Mouse (Mus musculus): ENCODE measurements around the gene Gjb2.

The Gjb2 gene

GRCm38 (mm10) chr14:57104106-57105023 is at the start of gene Gjb2:
Gjb2 (minus strand) TSS chr14:57104702.
- DNase-seq: peak in 1 of 2 experiments; percentile 14

- DNase-seq: no peak
These were observed 41.2 kb upstream of the Gjb2 start for GRCm38 (mm10) chr14:57145741-57146140.

GRCm38 (mm10) chr14:57135265-57135664 is 30.8 kb upstream of the Gjb2 start:
- no peak for DNase-seq

- no peak for DNase-seq
These were observed 28.7 kb upstream of the Gjb2 start, which contains the start of gene Gjb6 for GRCm38 (mm10) chr14:57133161-57133661. Gjb6 (minus strand) TSS chr14:57133611.

- DNase-seq: no peak
These were observed 22.9 kb upstream of the Gjb2 start for GRCm38 (mm10) chr14:57127383-57127782.

- DNase-seq: no peak
These were observed 17.8 kb upstream of the Gjb2 start for GRCm38 (mm10) chr14:57122295-57122694.

- DNase-seq: no peak
These were observed 11.5 kb upstream of the Gjb2 start, which contains the start of gene Gm4491 for GRCm38 (mm10) chr14:57115823-57116544. Gm4491 (minus strand) TSS chr14:57115883.

- DNase-seq: no peak
These were observed 4.7 kb upstream of the Gjb2 start for GRCm38 (mm10) chr14:57109194-57109593.

GRCm38 (mm10) chr14:57107916-57108315 is 3.4 kb upstream of the Gjb2 start:
- no peak for DNase-seq

- no peak for DNase-seq
These were observed 2.6 kb upstream of the Gjb2 start for GRCm38 (mm10) chr14:57107091-57107490.

GRCm38 (mm10) chr14:57105721-57106120 is 1.2 kb upstream of the Gjb2 start:
- no peak for DNase-seq

- DNase-seq: no peak
These were observed 609 bp upstream of the Gjb2 start for GRCm38 (mm10) chr14:57105111-57105510.

GRCm38 (mm10) chr14:57103711-57104105 is 794 bp downstream of the Gjb2 start:
- no peak for DNase-seq

GRCm38 (mm10) chr14:57103121-57103520 is 1.4 kb downstream of the Gjb2 start:
- no peak for DNase-seq

- DNase-seq: no peak
These were observed 2.9 kb downstream of the Gjb2 start for GRCm38 (mm10) chr14:57101623-57102022.

- no peak for DNase-seq
These were observed 8.6 kb downstream of the Gjb2 start for GRCm38 (mm10) chr14:57095855-57096254.

- DNase-seq: peak; percentile 39 to 42
These were observed 11.5 kb downstream of the Gjb2 start for GRCm38 (mm10) chr14:57093029-57093428.

- no peak for DNase-seq
These were observed 14.5 kb downstream of the Gjb2 start for GRCm38 (mm10) chr14:57090001-57090400.

GRCm38 (mm10) chr14:57089107-57089506 is 15.4 kb downstream of the Gjb2 start:
- DNase-seq: no peak

GRCm38 (mm10) chr14:57084180-57084668 is 20.3 kb downstream of the Gjb2 start:
- no peak for DNase-seq

GRCm38 (mm10) chr14:57082863-57083262 is 21.6 kb downstream of the Gjb2 start:
- no peak for DNase-seq

GRCm38 (mm10) chr14:57075537-57075936 is 29.0 kb downstream of the Gjb2 start:
- no peak for DNase-seq

- DNase-seq: peak; percentile 55 to 61
These were observed 34.6 kb downstream of the Gjb2 start for GRCm38 (mm10) chr14:57069906-57070305.

Measured in thymus, postnatal 36 days (tissue).